Mouse (Mus musculus) cerebellum, postnatal 10 days (tissue): Measurements from ENCODE around the gene Pcdh15.
A peak's percentile ranks its signal among the peaks of the same experiment; 100 is the strongest.

Experiments used
- DNase-seq, 2 experiments: peaks; one replicate each; pipeline ENCODE4 v3.0.0; 2021; ENCODE audit warnings: mixed read lengths in 2 of 2

Gene Pcdh15

DNA sequence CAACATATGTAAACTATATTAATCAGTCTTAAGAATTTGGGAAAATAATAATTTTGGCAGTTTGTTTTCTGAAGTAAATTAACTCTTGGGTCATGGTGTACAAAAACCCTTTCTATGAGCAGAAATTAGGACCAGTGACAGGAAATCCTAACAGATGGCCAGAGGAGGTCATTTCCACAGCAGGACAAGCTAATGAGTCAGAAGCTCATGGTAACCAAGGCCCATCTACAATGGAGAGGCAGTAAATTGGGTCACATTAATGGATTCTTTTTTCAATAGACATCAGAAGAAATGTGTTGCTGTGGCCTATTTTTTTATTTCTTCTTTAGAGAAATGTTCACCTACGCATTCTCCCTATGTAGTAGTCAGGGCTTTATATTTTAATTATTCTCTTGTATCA, 923.9 kb downstream of the Pcdh15 start:
- peak in 1 of 2 experiments; percentile 7 for DNase-seq

DNA sequence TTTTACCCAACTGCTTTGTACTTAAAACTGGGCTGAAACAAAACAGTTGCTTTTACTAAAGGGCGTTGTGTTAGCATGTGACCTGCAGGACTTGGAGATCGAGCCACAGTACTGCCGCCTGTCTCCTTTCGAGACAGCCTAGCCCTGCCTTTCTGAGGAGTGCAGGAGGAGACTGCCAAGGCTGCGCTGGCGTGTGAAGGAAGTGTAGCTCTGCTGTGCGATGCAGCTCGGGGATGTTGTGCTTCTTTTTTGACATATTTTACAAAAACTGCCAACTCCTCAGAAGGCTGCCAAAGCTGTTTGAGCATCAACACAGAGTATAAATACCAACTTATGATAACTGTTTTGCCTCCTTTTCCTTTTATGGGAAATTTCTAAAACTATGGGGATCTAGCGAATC, 953.9 kb downstream of the Pcdh15 start:
- DNase-seq: peak; percentile 37 to 55

DNA sequence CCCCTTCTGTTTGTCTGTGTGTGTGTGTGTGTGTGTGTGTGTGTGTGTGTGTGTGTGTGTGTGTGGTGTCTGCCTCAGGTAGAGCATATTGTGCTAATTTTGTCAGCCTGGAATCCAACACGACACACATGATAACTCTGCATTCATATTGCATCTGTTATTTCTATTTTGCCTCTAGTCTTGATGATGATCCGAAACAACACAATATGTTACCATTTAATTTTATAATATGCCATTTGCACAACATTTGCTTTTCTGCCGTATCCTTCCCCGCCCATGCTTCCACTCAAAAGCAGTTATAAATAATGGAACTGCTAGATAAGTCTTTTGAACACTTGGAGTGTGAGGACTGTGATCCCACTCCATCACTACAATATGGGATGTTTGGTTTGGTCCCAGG, 987.5 kb downstream of the Pcdh15 start:
- DNase-seq: no peak

DNA sequence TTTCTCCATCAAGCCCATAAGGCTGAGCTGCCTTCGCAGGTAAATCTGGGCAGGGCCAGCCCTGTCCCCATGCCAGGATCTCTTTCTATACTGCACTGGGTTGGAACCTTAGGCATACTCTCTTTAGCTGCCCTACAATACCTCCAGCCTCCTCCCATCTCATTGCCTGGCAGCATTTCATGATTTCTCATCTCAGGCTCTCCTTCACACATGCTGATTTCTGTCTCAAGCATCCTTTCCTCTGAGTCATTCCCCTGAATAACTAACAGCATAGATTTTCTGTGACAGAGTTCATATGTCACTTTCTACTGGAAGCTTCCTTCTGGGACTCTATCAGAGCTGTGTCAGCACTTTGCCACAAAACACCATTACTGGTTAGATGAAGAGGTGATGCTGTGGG, 999.2 kb downstream of the Pcdh15 start:
- no peak for DNase-seq

DNA sequence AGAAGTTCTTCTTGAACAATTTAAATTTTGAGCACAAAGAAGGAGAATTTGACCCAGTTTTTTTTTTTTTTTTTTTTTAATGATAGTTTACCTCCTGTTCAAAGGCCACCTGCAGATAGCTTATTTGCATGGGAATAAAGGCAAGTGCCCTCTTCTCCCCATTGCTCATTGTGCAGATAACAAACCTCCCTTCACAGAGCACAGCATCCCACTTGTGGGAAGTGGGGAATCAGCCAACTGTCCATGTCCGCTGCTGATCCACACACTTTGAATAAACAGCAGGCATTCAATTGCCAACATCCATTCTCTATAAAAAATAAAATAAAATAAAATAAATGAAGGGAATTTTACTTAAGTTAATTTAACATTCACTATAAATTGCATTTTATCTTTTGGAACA, 1015.0 kb downstream of the Pcdh15 start:
- peak; percentile 19 to 38 for DNase-seq

DNA sequence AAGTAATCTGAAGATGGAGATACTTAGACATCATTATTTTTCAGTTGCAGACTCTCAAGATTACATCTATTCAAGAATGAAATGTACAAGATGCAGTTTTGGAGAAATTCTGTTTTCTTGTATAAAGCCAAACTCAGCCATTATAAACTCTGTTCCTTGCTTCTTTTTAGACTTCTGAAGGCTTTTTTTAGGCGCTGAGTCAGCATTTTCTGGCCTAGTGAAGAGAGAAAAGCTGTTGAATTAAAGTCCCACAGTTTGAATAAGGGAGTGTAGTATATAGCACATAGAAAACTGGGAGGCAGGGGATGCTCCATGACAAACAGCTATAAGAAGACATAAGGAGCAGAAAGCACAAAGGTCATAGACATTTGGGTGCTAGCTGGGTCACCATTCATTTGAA, 1017.7 kb downstream of the Pcdh15 start:
- DNase-seq: no peak

DNA sequence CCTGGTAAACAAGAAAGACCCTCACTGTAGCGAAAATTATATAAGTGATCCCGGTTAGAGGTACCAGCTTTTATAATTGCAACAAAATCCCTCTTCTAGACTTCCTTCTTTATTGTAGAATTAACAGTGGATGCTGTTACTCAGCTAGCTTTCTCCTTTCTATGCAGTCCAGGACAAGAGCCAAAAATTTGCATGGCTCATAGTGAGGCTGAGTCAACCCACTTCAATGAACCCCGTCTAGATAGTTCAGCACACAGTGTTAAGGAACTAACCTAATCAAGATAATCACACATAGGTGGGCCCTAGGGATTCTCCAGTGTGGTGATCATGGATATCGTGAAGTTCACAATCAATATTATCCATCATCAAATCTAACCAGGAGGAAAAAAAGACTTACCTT, 1024.3 kb downstream of the Pcdh15 start:
- no peak for DNase-seq

DNA sequence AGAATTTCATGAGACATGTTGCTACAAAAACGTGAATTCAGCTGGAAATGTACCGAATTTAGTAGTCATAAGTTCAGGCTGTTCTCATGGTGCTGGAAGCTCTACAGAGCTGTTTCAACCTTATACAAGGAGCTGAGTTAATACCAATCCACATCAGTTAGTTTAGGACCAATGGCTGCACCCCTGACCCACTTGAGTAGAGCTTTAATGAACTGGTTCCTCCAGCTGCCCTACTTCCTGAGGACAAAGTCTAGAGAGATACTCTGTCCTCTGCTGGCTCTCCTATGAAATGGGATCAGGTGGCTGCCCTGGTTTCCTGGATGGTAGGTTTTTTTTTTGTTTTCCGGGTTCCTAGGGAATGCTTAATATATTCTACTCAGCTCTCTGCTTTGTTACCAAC, 1030.0 kb downstream of the Pcdh15 start:
- DNase-seq: no peak

DNA sequence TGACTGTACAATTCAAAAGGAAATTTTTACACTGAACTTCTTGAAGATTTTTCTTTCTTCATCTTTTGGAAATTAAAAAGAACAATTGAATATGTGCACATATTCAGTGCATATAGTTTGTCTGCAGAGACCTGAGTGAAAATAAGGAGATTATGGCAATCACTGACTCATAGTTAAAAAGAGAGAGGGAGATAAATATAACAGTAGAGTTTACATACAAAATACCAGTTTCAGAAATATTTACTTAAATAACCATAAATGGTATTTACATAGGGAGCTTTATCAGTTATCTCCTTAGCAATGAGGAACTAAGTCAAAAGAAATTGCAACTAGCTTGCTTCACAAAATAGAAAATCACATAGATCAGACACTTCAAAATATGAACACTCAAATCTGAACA, 1030.5 kb downstream of the Pcdh15 start:
- DNase-seq: no peak

DNA sequence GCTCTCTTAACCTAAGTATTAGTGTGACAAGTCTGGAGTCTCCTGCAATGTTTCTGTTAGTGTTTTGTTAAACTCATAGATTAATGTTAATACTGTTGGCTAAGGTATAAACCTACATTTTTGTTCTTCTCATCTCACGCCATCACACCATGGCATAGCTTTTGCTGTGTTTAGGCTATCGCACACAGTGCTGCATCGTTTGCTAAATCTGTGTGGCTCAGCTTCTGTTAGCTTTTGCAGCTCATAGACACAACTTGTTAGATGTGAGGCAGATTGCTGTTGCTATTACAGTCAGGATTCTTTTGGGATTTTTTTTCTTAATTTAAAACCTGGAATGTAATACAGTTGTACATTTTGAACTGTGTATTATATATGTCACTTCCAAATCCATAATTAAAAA, 1031.7 kb downstream of the Pcdh15 start:
- DNase-seq: no peak

DNA sequence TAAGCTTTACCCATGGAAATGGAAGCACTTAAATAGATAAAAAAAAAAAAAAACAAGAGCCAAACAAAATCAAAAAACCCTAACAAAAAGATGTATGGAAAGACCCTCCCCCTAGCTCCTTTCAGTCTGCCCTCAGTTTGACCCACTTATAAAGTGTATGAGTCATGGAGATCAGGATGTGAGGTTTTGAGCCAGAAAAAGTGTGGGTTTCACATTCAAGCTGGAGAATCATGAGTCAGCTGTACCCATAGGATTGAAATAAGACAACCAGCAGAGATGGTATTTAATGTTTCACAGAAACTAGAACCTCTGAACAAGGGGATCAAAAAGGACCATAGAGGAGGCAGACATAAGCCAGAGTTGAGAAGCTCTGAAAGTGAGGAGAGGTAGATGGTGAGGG, 1048.8 kb downstream of the Pcdh15 start:
- no peak for DNase-seq

DNA sequence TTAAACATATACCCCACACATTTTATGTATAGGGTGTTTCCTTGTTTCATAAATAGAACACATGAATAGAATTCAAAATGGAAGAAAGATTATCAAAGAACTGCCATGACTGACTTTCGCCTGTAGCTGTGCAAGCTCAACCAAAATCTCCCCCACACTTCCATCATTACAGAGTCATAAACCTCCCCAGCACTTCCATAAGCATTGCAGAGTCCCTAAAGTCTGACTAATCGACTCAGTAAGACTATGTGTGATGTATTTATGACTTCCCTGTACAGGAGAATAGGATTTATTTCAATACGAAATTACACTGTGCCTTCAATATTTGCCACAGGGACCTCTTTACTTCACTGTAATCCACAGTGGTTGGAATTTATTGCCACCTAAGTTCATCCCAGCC, 1082.8 kb downstream of the Pcdh15 start:
- no peak for DNase-seq

DNA sequence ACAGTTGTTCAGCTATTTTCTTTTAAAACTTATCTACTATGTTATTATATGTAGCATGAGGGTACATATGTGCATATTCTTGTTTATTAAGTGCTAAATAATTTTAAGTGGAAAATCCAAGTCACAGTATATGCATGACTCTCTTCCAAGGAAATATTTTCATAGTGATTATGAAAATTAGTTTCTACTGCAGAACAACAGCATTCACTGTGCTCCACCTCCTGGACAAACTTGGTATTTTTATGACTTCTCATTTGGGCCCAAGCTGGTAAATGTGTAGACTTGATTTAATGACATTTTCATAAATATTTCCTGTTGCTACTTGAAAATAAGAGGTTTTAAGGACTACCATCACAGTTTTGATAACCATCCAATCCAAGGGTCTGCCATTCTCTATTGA, 1104.5 kb downstream of the Pcdh15 start:
- DNase-seq: peak; percentile 60 to 80

DNA sequence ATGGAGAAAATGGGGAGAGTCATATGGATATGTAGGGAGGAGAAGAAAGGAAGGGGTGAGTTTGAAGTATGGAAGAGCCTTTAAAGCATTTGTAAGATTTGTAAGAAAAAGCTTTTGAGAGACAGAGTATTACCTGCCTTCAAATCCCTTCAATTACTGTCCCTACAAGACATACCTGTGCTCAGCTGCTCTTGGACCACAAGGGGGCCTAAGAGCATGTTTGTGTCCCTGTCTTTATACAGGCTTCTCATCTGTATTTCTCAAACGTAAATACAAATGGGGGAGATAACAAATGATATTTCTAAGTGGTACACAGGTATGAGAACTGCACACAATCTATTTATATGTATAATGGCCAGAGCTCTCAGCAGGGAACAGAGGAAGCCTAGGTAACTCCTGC, 1118.1 kb downstream of the Pcdh15 start:
- peak; percentile 12 to 19 for DNase-seq

DNA sequence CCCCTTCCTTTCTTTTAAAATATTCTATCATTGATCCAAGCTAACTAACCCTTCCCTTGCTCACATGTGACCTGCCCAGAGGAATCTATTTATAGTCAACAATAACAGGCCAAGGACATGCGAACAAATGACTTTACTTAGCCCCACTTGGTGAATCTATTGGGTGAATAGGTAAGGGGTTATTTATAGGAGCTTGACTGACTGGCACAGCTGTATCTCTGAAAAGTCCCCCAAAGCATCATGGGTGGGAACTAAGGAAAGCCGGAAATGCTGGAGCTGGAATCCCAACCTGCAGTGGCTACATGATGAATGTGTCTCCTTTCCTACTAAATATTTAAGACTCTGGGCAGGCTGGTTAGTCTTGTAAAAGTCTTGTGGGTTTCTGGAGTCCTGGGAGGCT, 1121.3 kb downstream of the Pcdh15 start:
- no peak for DNase-seq

DNA sequence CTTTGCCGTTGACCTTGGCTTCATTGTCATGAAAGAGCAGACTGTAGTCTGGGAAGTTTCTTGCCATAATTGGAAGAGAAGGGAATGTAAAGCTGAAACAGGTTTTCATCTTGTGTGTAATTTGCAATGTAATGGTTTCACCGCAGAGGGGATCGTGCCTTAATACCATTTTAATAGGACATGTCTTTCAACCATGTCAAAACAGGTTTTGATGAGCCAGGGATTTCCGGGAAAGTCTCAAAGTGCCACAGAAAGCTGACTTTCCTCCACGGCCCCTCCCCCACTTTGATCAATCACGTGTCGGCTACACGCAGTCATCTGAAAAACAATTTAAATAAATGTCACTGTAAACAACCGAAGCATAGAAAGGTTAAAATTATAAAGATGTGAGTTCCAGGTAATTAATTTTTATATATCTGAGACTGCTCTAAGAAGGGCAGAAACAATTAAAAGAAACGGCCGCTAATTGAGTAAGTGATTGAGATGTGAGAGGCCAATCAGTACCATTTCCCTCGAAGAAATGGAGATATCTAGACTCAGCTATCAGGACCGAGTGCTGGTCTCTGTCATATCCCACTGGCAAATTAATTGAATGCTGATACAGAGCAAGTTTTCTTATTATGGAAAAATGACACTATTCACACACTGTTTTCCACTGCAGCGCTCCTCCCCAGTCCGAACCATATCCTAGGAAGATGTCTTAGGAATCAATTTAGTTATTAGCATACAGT, 1158.7 kb downstream of the Pcdh15 start:
- no peak for DNase-seq

DNA sequence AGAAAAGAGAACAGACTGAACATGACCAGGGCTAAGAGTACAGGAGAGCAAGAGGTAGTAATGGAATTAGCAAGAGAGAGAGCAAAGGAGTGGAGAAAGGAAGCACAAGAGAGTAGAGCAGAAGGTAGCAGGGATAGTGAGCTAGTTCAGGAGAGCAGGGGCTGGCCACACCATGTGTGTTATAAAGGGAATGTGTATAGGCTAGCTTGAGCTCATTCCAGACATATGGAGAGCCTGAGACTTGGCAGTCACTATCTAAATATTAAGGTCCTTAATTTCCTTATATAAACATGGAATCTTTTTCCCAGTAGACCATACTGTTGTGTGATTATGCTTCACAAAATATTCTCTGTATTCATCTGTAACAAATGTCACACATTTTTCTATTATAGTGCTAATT, 1159.5 kb downstream of the Pcdh15 start:
- DNase-seq: no peak

DNA sequence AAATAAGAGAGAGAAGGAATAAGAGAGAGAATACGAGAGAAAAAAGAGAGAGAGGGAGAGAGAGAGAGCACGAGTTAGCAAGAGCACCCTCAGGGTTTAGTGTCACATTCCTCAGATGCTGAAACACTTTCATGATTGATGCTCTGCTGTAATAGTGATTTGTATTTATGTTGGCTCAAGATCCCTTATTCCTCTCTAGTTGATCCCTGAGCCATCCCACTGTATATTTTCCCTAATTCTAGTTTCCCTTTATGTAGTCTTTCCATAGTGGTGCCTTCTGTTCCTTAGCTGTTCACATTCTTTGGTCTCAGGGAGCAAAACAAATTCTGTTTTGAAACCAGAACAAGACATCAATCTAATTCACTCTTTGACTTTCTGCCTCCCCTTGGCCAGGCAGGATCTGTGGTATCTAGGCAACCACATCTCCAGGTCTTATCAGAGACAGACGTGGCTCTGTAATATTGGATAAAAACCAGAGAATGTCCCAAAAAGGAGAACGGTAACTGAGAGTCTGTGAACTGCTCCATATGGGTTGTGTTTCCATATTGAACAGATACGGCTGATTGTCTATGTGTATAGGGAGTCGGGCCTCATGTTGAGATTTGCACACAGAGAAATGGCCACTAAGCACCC, 1170.6 kb downstream of the Pcdh15 start:
- DNase-seq: peak; percentile 26 to 29

DNA sequence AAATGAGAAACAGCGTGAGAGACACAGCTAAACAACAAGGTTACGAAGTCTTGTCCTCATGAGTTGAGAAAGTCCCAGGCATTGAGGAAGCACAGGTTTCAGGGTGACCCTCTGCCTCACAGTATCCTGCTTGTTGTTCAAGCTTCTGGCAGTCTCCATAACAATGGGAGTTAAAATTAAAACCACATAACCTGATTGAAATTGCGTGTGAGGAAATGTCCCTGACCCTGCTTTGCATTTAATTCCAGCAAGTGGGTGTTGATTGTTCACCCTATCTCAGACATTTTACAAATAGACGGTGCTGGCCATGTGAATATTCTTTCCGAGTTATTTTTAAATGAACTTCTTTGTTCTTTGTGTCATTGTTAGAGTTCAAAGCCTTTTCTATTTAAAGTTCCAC, 1171.8 kb downstream of the Pcdh15 start:
- DNase-seq: no peak

DNA sequence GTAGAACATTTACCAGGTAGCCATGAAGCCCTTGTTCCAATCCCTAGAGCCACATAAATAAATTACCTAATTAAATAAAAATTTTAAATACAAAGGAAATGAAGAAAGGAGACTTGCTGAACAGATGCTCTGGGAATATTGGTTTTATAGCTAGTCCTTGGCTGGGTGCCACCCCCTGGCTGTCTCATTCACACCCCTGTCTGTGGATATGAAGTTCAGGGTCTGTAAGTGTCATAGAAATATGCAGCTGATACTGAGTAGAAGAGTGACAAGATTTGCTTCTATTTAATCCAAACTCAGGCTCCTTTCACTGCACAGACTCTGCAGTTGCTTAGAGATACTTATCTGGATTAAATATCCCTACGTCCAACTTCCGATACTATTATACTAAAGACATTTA, 1205.0 kb downstream of the Pcdh15 start:
- peak; percentile 42 to 63 for DNase-seq

DNA sequence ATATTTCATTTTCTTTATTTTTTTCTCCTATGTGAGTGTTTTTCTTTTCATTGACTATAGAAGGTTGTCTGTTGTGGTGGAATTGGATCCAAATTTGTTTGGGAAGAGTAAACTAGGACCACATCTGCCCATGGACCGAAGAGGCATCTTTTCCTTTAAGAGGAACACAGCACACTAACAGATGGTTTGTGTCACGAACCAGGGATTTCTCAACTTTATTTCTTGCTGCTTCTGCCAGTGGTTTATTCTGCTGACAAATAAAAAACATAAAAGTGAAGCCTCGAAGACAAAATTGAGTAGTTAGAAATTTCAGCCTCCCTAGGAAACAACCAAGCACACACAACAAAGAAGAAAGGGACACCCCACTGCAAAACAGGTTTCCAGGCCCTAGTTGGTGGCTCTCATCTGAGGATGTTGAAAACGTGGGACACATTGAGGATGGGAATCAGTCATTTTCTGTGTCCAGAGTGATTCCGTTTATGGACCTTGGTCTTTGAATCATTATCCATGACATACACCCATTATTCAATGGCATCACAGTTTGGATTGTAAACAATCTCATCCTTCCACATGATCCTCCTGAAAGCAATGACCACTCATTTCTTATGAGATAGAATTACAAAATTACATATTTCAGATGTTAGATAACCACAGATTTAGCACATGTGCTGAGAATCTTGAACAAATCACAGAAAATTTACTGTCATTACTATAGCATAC, 1206.5 kb downstream of the Pcdh15 start:
- no peak for DNase-seq

DNA sequence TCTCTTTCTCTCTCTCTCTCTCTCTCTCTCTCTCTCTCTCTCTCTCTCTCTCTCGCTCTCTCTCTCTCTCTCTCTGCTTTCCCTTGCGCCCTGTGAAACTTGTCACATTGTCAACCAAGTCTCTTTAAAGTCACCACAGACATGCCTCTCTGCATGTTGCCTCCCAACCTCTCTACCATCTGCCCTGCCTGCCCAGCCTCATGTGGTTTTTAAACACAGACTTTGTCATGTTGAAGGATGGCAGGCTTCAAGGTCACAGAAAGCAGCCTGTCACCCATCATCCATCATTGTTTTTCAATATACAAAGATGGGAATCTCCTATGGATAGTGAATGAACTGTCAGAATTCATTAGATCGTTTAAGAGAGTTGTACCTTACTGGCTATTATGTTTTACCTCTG, 1207.9 kb downstream of the Pcdh15 start:
- DNase-seq: peak; percentile 13 to 30

DNA sequence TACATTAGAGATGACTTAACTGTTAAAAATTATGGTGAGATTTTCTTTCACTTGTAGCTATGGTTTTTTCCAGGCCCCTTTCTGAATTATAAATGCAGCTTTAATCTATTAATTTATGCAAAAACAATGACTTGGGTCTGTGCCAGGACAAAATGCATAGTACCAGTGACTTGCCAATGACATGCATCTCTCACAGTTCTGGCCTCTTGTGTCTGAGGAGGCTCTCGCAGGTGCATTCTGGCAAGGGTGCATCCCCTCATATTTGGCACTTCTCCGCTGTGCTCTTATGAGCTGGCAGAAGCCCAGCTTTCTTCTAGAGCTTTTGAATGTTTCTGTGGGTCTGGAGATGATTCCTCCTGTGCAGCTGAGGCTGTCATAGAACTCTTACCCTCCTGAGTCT, 1216.9 kb downstream of the Pcdh15 start:
- peak; percentile 6 to 32 for DNase-seq

DNA sequence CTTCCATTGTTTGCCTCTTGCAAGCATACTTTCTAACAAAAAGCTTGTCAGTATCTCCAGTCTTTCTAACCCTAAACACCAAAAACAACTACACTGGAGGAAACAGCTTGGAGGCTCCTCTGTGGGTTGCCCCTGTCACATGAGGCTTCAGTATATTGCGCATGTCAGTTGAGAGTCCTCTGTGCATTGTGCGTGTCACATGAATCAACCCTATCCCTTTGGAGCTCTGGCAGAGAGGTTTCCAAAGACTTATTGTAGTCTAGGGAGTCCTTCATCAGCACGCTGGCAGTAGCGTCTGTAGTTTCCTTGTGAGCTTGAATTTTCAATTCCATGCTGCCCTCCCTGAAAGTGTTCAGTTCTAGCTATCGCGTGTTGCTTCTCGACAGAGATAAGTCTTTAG, 1236.3 kb downstream of the Pcdh15 start:
- no peak for DNase-seq
